Mouse (Mus musculus): ENCODE measurements around the gene Vmn1r101. TPM values are rescaled to one million over a fixed set of nuclear protein-coding genes. Genes with fewer than 3 reads are reported as not detected.

Gene Vmn1r101
- not detected in 2 replicates for polyA plus RNA-seq (2012; ENCODE audit: low replicate concordance)

DNA sequence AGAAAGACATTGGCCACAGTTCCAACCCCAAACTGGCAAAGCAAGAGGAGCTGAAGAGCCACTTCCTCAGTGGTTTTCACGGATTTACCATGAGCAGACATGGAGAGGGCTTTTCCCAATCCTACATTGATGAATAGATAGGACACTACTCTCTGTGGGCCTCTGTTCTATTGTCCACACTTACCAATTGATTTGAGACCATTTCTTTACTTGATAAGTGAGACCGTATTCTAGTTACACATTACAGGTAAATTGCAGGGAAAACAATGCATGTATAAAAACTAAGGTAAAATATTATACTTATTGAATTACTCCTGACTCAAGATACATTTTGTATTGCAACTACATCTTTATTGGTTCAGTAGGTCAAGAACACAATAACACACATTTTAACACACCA, at the start of gene Vmn1r101:
TSS of gene Vmn1r101 (minus strand) at position 101 of the 400 bp plus-strand sequence.

DNA sequence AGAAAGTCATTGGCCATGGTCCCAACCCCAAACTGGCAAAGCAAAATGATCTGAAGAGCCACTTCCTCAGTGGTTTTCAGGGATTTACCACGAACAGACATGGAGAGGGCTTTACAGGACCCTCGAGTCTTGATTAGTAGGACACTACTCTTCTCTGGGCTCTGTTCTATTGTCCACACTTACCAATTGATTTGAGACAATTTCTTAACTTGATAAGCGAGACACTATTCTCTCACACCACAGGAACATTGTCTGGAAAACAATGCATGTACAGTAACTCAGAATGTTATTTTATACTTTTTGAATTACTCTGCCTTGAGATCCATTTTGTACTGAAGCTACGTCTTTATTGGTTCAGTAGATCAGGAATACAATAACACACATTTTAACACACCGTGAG, 32.4 kb upstream of the Vmn1r101 start, which contains the start of gene Gm10670:
TSS of gene Gm10670 (minus strand) at position 101 of the 400 bp plus-strand sequence.

DNA sequence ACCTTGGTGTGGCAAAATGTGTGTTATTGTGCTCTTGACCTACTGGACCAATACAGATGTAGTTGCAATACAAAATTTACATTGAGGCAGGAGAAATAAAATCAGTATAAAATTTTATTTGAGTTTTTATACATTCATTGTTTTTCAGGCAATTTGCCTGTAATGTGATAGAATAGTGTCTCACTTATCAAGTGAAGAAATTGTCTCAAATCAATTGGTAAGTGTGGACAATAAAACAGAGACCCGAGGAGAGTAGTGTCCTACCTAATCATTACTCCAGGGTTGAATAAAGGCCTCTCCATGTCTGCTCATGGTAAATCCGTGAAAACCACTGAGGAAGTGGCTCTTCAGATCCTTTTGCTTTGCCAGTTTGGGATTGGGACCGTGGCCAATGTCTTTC, 24.8 kb downstream of the Vmn1r101 start, which contains the start of gene Vmn1r100:
TSS of gene Vmn1r100 (plus strand) at position 301 of the 400 bp plus-strand sequence.

Other genes with a start within 250 kb of the Vmn1r101 start
- gene Vmn1r95, start 248.9 kb downstream of the Vmn1r101 start, polyA plus RNA-seq (2012; ENCODE audit: low replicate concordance), result not detected in 2 replicates
- gene Gm6164, start 237.0 kb downstream of the Vmn1r101 start, polyA plus RNA-seq (2012; ENCODE audit: low replicate concordance), result not detected in 2 replicates
- not detected in 2 replicates for gene Gm4498, start 208.8 kb downstream of the Vmn1r101 start, polyA plus RNA-seq (2012; ENCODE audit: low replicate concordance)
- not detected in 2 replicates for gene Gm5890, start 179.8 kb downstream of the Vmn1r101 start, polyA plus RNA-seq (2012; ENCODE audit: low replicate concordance)
- gene Gm4133, start 108.5 kb downstream of the Vmn1r101 start, polyA plus RNA-seq (2012; ENCODE audit: low replicate concordance), result not detected in 2 replicates
- not detected in 2 replicates for gene Gm5728, start 67.2 kb downstream of the Vmn1r101 start, polyA plus RNA-seq (2012; ENCODE audit: low replicate concordance)
- gene Vmn1r100, start 24.7 kb downstream of the Vmn1r101 start, polyA plus RNA-seq (2012; ENCODE audit: low replicate concordance), result not detected in 2 replicates
- gene Gm10670, start 32.3 kb upstream of the Vmn1r101 start, polyA plus RNA-seq (2012; ENCODE audit: low replicate concordance), result not detected in 2 replicates
- gene Vmn1r103, start 67.9 kb upstream of the Vmn1r101 start, polyA plus RNA-seq (2012; ENCODE audit: low replicate concordance), result not detected in 2 replicates
- not detected in 2 replicates for gene Vmn1r104, start 91.2 kb upstream of the Vmn1r101 start, polyA plus RNA-seq (2012; ENCODE audit: low replicate concordance)
- gene Gm5726, start 103.2 kb upstream of the Vmn1r101 start, polyA plus RNA-seq (2012; ENCODE audit: low replicate concordance), result not detected in 2 replicates
- gene Gm4141, start 133.6 kb upstream of the Vmn1r101 start, polyA plus RNA-seq (2012; ENCODE audit: low replicate concordance), result not detected in 2 replicates
- not detected in 2 replicates for gene Gm4513, start 156.4 kb upstream of the Vmn1r101 start, polyA plus RNA-seq (2012; ENCODE audit: low replicate concordance)
- not detected in 2 replicates for gene Vmn1r107, start 226.3 kb upstream of the Vmn1r101 start, polyA plus RNA-seq (2012; ENCODE audit: low replicate concordance)

Data from hematopoietic multipotent progenitor cell, adult 10-12 weeks (in vitro differentiated cells).